Mouse (Mus musculus) G1E (cell line): Measurements from ENCODE around the gene Plagl2. TPM values are rescaled to one million over a fixed set of nuclear protein-coding genes. Genes with fewer than 3 reads are reported as not detected.

ENCODE experiments used
- ATAC-seq: 2 replicates; pipeline ENCODE4 v1.8.0; 2016; ENCODE audit warnings: mild to moderate bottlenecking; ENCODE audit not compliant: insufficient number of reproducible peaks, poor library complexity, low FRiP score, severe bottlenecking; ENCODE audit errors: extremely low read depth
- DNase-seq: peaks from one replicate; pipeline ENCODE4 v3.0.0; 2012; ENCODE audit warnings: low spot score
- H3K27me3 ChIP-seq: 2 replicates; pipeline ENCODE4 v1.6.1; 2012; ENCODE audit warnings: mild to moderate bottlenecking, low read length, inconsistent platforms; ENCODE audit not compliant: insufficient read depth
- H3K36me3 ChIP-seq: replicated peaks from 2 replicates; pipeline ENCODE3; 2012; ENCODE audit warnings: mild to moderate bottlenecking, inconsistent platforms
- H3K4me1 ChIP-seq: 2 replicates; pipeline ENCODE4 v1.6.1; 2012; ENCODE audit warnings: low read depth, low read length, inconsistent platforms, mixed read lengths; ENCODE audit not compliant: insufficient read depth
- H3K4me3 ChIP-seq: 2 replicates; pipeline ENCODE4 v1.5.1; 2012; ENCODE audit warnings: low read depth, mild to moderate bottlenecking, inconsistent platforms, low read length, moderate library complexity, mixed read lengths
- H3K9me3 ChIP-seq: replicated peaks from 2 replicates; pipeline ENCODE4 v1.6.1; 2012; ENCODE audit warnings: inconsistent platforms
- CTCF ChIP-seq: IDR thresholded peaks from 2 replicates; pipeline ENCODE4 v1.5.1; 2012; ENCODE audit warnings: low read depth, low read length, inconsistent platforms, mixed read lengths
- GATA1 ChIP-seq: IDR thresholded peaks from 2 replicates; pipeline ENCODE4 v1.6.1; 2012; ENCODE audit warnings: borderline replicate concordance, low read length, inconsistent platforms, mixed read lengths
- GATA2 ChIP-seq: IDR thresholded peaks from 2 replicates; pipeline ENCODE4 v1.6.1; 2012; ENCODE audit warnings: low read depth, low read length, inconsistent platforms, borderline replicate concordance
- POLR2AphosphoS5 ChIP-seq: IDR thresholded peaks from 2 replicates; pipeline ENCODE4 v1.6.1; 2012; ENCODE audit warnings: low read depth, low read length, inconsistent platforms; ENCODE audit not compliant: insufficient replicate concordance
- TAL1 ChIP-seq: conservative IDR thresholded peaks from 2 replicates; pipeline ENCODE4 v1.6.1; 2012; ENCODE audit warnings: low read depth, low read length, inconsistent platforms, mixed read lengths
- polyA plus RNA-seq: library from polyadenylated mRNA; stranded (reverse); fragments of >175 nt; gene quantifications from 2 replicates; pipeline ENCODE4 v1.2.3, GENCODE M21; 2012
- total RNA-seq, 2 experiments: library from RNA; stranded (forward) in 1 of 2; stranded (reverse) in 1 of 2; fragments of 200-1000 nt in 1 of 2; fragments of >200 nt in 1 of 2; fragmentation: Nextera tagmentation in 1 of 2; gene quantifications; 2 replicates each; pipeline ENCODE4 v1.2.3; 2014 to 2017

Plagl2 gene
- total and polyA plus RNA-seq, 3 experiments = 12.5 to 106 (median 35.9) TPM

DNA sequence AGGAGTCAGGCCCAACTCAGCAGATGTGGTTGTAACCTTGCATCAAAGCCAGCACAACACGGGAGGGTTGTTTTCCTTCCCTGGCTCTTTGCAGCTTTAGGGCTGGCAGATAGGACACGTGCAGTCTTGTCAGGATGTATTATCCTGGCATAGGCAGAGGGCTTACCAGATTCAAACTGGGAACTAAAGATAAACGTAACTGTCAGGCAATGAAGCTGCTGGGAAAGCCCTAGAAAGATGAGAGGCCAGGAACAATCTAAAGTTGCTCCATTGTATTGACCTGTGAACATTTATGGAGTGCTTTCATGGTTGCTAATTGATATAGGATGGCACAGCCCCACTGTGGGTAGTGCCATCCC is 15.7 kb downstream of the Plagl2 start:
- ATAC-seq (no peak), DNase-seq (no peak)
- Histone ChIP-seq H3K27me3 (no peaks in the 10 kb centered on the region), H3K36me3 (peaks cover 43% of the 10 kb centered on the region), H3K9me3 (no peaks in the 10 kb centered on the region), H3K4me1 (peaks cover 89% of the 10 kb centered on the region), H3K4me3 (peak overlapping the region; percentile 66; the same call in 1 of the 2 replicates)
- TF ChIP-seq POLR2AphosphoS5 (no peak), TAL1 (peak; percentile 8; the same call in 1 of the 2 replicates)

DNA sequence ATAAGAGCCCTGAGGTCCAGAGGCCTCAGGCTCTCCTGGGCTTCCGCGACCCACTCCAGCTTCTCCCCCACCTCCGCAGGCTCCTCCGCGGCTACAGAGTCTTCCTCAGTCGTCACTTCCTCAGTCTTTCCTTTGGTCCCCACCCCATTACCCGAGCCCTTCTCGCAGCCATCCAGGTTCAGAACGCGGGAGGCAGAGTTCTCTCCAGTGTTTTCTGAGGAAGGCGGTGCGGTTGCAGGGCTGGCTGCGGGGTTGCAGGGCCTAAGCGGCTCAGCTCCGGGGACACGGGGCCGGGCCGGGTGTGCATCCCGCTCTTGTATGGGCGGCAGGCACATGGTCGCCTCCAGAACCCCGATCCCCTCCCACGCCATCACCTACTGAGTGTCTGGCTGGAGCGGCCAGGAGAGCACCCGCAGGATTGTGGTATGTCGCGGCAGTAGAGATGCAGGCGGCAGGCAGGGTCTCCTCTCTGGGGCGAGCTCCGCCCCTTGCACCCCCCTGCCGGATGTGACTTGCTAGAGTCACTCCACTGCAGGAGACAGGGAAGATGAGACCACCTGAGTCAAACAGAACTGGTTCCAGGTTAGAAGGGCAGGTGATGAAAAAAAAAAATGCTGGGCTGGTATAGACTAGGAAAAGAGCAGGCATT is 16.2 kb downstream of the Plagl2 start, which contains the start of gene Tspyl3:
TSS of gene Tspyl3 (minus strand) at position 496 of the 649 bp plus-strand sequence.
- Histone ChIP-seq H3K36me3 (peaks cover 38% of the 10 kb centered on the region), H3K4me3 (peak within 1 kb of the TSS; percentile 66), H3K4me1 (peaks cover 89% of the 10 kb centered on the region), H3K9me3 (no peaks in the 10 kb centered on the region), H3K27me3 (no peaks in the 10 kb centered on the region)
- ATAC-seq = no peak
- no peak for TF ChIP-seq CTCF
- no peak for TF ChIP-seq POLR2AphosphoS5
- TF ChIP-seq GATA1 = no peak
- TF ChIP-seq GATA2 = no peak
- no peak for TF ChIP-seq TAL1
- DNase-seq = no peak

DNA sequence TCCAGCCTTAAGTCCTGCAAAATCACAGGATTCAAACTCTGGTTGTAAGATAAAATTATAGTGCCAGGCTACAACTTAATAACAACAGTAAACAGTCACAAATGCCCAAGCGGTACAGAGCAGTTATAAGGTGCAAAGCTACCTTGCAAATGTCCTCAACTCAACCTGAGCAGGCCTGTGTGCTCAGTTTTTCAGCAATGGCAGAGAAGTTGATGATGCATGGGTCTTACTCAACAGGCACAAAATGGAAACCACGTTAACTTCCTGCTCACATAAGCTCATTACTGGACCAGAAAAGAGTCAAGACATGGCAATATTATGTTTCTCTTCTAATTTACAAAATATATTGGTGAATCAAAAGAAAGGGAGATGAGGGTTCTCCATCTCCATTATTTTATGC is 18.7 kb downstream of the Plagl2 start:
- TF ChIP-seq TAL1 (no peak), POLR2AphosphoS5 (no peak), GATA1 (no peak), CTCF (no peak), GATA2 (no peak)
- DNase-seq = no peak
- no peaks in the 10 kb centered on the region for H3K9me3 ChIP-seq
- H3K27me3 ChIP-seq = no peaks in the 10 kb centered on the region
- peaks cover 18% of the 10 kb centered on the region for H3K36me3 ChIP-seq
- no peak for ATAC-seq
- peaks cover 89% of the 10 kb centered on the region for H3K4me1 ChIP-seq
- no peak overlapping the region for H3K4me3 ChIP-seq

DNA sequence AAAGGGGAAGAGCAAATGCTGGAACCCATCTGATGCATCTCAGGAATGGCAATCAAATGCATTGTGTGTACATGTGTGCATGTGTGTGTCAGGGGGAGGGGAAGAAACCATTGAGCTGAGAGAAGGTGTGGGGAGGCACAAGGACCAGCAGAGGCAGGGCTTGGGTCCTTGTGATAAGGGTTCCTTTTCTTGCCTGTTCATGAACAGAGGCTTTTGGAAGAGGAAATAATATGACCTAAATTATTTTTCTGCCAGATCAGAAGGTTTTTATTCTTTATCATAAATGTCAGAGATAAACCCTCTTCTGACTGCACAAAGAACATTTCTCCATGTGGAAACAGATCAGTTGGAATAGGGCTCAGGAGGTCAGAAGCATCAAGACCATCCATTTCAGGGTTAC is 19.1 kb downstream of the Plagl2 start:
- Histone ChIP-seq H3K27me3 (no peaks in the 10 kb centered on the region), H3K9me3 (no peaks in the 10 kb centered on the region), H3K4me3 (no peak overlapping the region; the same call in 1 of the 2 replicates), H3K36me3 (peaks cover 15% of the 10 kb centered on the region), H3K4me1 (peaks cover 85% of the 10 kb centered on the region)
- TF ChIP-seq CTCF (no peak), GATA2 (no peak)
- peak; percentile 57 for DNase-seq
- peak; percentile 56; the same call in 1 of the 2 replicates for ATAC-seq

DNA sequence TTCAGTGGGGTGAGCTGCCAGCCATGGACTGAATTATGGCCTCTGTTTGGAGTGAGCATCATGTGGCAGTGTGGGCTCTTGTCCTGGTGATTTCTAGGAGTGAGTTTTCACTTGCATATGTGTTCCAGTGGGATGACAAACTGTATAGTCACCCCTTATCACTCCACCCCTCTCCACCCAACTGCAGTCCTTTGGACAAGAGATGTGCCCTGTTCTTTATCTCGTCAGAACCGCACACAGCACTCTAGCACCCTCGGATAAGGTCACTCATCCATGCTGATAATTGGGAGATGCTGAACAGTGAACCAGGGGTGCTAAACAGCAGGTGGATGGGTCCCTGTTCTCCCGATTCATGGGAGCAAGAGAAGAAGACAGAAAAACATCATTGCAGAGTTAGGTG is 19.6 kb downstream of the Plagl2 start:
- Histone ChIP-seq H3K36me3 (peaks cover 10% of the 10 kb centered on the region), H3K27me3 (no peaks in the 10 kb centered on the region), H3K9me3 (no peaks in the 10 kb centered on the region), H3K4me1 (peaks cover 85% of the 10 kb centered on the region), H3K4me3 (no peak overlapping the region; the same call in 1 of the 2 replicates)
- ATAC-seq (peak; percentile 78), DNase-seq (peak; percentile 57)
- TF ChIP-seq TAL1 (peak; percentile 56), POLR2AphosphoS5 (no peak)

DNA sequence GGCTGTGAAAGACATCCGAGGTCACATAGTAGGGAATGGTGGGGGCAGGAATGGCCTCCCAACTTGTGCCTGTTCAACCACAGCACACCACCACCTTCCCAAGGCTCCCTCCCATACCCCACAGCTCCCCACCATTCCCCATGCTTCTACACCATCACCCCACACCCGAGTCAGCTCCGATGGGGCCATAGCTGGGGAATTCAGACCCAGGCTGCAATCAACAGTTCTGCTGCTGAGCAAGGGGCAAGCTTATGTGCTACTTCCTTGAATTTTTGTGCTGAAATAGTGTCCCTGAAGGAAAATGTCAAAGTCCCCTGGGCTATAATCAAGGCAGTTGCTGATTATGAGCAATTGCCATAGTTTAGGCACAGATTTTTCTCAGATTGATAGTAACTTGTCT is 22.7 kb downstream of the Plagl2 start:
- peaks cover 80% of the 10 kb centered on the region for H3K4me1 ChIP-seq
- H3K27me3 ChIP-seq = no peaks in the 10 kb centered on the region
- TF ChIP-seq TAL1 (no peak), CTCF (no peak), GATA1 (no peak), POLR2AphosphoS5 (no peak), GATA2 (no peak)
- H3K9me3 ChIP-seq = no peaks in the 10 kb centered on the region
- ATAC-seq = no peak
- H3K36me3 ChIP-seq = no peaks in the 10 kb centered on the region
- H3K4me3 ChIP-seq = no peak overlapping the region
- DNase-seq = no peak

DNA sequence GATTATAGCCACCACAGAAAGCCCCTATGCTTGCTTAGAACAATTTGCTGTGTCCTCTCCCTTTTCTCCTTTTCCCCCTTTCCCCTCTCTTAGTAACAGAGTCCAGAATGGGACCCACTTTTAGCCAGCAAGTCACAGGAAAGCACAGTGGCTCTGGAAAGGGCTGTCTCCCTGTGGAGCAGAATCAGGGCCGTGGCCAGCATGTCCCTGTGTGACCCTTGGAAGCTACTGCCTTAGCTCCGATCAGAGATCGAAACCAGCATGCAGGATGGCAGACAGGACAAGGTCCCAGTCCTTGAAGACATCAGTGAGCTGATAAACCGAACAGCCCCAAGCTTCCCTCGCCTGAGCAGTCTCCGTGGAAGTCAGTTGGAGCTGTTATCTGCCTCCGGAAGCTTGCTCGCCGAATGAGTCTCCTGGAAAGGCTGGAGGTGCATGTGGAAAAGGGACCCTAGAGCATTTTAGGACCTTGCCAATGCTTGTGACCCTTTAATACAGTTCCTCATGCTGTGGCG is 23.3 kb downstream of the Plagl2 start:
- no peaks in the 10 kb centered on the region for H3K9me3 ChIP-seq
- no peak for ATAC-seq
- no peaks in the 10 kb centered on the region for H3K27me3 ChIP-seq
- no peak overlapping the region for H3K4me3 ChIP-seq
- no peaks in the 10 kb centered on the region for H3K36me3 ChIP-seq
- no peak for TF ChIP-seq TAL1
- DNase-seq = no peak
- peaks cover 76% of the 10 kb centered on the region for H3K4me1 ChIP-seq
